Mouse (Mus musculus): Measurements from ENCODE around the gene Il1rn.

The Il1rn gene

DNA sequence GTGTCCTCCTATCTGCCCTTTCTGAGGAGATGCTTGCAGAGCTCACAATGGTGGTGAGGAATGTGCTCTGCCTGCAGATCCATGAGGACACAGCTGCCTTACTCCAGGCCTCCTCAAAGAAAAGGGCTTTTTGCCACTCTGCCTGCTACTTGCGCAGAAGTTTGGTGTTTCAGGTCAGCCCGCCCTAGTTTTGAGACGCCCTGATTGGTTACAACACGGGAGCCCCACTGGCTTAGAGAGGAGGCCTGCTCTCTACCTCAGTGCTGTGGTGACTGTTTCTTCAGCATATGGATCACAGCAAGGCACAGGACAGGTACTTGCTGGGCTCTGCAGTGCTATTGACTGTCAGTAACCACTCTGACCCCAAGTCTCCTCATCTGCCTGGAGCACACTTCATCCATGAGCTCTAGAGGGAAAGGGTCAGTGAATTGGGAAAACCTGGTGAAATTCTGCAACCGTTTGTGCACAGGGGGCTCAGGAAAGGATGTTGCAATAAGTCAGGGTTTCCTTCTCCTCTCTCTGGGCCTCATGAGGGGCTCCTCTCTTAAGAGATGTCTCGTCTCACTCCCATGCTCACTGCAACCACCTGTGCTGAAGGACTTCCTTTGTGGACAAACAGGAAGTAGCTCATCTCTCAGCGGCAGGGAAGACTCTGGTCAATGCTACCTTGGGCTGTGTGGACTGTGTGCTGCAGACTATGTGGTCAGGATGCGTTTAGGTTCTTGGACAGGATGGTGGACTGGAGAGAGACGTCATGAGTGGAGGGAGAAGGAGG lies 46.0 kb downstream of the Il1rn start:
- DNase-seq = no peak

DNA sequence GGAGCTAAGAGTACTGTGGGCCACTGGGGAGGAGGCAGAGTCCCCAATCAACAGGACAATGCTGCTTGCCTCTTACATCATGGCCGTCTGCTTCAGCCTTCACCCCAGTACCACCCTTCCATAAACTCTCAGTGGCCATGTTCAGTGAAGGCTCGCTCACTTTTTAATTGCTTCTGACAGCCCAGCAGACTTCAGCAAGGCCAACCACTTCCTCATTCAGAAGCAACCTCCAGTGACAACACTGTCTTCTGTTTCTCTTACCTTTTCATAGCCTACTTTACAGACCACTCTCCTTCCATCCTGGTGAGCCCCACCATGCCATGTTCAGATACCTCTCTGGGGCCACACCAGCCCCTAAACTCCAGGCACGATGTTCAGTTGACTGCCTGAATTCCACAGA lies 47.0 kb downstream of the Il1rn start:
- DNase-seq = no peak

DNA sequence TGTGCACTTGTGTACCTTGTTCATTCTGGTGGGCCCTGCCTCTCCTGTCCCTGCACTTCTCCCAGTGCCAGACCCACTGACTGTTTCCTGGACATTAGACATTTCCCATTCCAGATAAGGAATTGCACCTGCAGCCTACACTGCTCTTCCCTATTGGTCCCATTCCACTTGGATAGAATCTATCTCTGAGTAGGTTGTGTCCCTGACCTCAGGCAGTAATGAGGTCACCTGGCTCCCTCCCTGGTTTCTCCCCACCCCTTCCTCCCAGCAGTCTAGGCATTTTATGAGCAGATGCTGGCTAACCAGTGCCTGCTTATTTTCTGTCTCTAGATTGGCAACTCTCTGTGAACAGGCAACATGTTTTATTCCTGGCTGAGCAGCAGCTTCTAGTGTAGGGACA lies 47.7 kb downstream of the Il1rn start:
- no peak for DNase-seq

DNA sequence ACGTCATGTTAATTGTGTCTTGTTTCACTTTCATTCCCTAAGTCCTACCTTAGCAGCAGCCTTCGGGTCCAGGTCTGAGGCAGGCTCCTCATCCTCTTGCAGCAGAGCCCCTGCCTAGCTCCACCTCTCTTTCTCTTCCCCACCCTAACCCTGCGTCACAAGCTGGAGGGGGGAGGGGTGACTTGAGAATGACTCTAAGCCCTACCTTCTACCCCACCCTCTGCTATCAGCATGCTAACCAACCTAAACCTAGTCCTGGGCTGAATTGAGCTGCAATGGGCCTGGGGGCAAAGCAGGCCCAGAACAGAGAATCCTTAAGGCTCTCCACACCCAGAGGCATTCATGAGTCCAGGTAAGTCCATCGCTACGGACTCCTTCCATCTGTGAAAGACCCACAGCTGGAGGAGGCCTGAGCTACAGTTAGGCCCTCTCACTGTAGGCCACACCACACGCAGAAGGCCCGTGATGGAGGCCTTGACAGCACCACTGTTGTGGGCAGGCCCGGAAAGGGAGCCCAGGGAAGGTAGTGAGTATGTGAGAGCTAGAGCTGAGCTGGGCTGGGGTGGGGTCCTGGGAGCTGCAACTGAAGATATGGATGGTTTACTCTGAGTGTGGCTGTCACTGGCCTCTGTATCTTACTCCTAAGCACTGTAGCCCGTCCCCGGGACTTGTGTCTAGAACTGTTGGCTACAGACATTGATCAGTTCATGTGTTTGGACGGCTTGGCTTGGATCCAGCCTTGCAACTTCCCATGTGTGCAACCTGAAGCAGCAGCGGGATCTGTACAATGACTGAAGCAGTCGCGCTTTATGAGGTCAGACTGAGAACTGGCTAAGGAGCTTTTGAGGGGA lies 48.7 kb downstream of the Il1rn start:
- no peak for DNase-seq

DNA sequence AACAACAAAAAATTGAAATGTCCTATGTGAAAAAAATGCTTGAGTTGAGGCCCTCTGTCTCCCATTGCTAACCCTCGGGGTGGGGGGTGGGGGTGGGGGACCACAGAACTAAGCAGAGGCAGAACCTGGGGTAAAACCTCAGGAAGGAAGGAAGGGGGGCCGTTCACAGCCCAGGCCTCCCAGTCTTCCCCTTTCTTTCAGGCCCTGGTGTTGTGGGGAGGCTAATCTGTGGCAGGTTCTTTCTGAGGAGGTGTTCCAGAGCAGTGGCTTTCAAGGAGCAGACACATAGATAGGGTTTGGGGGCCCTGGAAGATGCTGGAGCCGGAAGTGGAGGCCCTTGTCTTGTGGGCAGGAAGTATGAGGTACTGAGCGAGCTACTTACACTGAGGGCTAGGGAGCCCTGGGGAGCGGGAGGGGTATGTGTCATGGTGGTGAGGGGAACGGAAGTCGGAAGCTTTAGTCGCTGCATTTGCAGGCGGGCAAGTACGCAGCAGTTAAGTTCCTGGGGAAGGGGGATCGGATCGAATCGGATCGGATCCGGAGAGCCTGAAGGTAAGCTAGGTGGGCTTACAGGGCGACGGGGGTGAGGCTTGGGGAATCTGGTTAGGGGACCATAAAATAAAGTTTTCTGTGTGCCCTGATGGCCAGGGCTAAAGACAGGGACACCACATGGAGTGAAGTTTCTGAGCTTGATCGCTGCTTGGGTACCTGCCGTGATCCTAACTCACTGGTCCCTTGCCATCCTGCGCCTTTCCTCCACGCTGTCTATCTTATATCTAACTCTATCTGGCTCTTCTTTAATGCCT lies 49.7 kb downstream of the Il1rn start:
- no peak for DNase-seq

DNA sequence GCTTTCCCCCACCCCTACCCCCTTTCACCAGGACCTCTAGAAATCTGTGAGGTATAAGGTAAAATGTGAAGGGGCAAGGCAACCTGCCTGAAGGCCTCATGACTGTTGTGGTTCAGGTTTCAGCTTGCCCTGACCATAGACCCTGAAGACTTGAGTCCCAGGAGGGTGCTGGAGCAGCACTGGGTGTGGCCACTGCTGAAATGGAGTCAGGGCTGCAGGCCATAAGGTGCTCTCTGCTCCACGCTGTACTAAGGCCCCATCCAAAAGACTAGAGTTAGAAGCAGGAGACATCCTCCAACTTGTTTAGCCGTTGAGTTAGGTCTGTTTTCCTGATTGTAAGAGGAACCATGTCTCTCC lies 50.3 kb downstream of the Il1rn start:
- DNase-seq = no peak

DNA sequence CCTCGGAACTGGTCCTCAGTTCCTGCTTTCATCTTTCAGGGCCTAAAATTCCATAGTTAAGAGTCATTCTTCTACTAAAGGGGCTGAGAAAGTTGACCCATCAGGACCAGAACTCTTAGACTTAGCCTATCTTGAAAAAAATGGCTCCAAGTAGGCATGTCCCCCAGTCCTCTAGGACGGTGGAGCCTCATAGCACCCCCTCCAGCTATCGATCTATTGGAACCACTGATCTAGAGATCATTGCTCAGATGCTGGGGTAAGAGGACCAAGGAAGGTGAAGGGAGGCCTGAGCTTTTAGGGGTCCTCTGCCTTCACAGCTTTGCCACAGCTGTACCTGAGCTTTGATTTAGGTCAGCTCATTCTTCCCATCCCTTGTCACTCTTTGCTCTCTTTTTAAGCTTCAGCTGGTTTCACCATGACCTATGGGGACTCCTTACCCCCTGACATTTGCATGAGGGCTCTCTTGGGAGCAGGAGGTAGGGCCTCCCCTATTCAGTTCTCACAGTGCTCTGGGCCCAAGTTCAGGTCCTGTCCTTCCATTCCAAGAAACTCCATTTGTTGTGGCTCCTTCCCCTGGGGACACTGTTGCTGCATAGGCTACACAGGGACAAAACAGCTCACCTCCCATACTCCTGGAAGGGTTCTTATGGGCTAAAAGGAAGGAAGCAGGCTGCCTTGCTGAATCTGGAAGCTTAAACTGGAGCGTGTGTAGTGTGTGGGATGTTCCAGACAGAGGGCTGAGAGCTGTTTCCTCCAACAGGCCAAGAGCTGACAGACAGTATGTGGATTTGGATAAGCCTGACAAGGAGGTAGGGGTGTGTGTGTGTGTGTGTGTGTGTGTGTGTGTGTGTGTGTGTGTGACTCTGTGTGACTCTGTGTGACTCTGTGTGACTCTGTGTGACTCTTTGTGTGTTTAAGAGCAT lies 51.0 kb downstream of the Il1rn start:
- DNase-seq = no peak

DNA sequence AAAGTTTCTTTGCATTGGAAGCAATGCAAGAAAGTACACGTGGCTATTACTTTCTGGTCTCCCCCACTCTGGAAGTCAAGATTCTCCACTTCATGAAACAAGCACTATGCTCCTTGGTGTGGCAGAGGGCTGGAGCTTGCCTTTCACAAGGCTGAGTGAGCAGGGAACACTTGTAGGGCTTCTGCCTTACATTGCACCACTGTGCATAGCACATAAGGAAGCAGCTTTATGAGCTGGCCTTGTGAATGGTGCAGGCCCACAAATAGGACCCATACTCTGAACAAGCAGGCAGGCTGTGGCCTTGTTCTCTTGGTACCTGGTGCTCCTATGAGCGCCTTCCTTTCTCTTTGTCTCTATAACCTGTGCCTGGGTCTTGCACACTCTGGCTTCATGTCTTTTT lies 56.6 kb downstream of the Il1rn start:
- DNase-seq = no peak

DNA sequence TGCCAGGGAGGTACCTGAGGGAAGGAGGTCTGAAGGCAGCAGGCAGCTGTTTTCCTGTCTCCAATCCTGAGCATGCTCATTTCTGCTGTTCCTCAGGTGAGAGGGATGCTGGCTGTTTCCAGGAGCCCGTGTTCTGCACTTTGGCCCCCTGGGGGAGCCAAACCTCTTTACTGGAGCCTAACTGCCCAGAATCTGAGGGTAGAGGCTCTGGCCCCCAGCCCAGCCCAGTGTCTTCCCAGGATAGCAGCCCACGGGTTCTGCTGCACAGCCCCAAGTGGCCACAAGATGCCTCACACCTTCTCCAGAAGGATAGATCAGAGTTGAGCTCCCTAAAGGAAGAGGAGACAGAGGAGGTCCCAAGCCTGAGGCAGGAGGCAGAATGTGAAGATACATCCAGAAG lies 60.5 kb downstream of the Il1rn start:
- DNase-seq = peak in 1 of 2 experiments; percentile 24

DNA sequence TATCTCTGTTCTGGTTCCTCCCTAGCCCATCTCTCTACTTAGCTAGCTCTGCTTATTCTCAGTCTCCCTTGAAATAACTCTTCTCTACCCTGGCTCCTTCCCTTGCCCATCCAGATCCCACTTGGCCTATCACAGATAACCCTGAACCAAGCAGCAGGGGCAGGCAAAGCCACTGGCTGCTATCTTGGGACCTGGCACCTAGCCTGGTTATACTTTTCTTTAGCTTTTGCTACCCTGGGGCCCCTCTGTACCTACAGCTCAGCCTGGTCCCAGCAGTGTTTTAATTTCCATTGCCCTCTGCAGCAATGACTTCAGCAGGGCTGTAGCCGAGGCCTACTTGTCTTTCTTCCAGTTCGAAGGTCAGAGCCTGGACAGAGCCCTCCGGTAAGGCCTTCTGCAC lies 64.1 kb downstream of the Il1rn start:
- DNase-seq = no peak

All from cerebellum, postnatal 10 days (tissue).